Mouse (Mus musculus) layer of hippocampus, adult 6 months (tissue): Measurements from ENCODE around the gene Sdf2l1. TPM values are rescaled to one million over a fixed set of nuclear protein-coding genes. Genes with fewer than 3 reads are reported as not detected.

Source experiments
- long read RNA-seq, 2 experiments: library from polyadenylated mRNA; unstranded; transcript quantifications; one replicate each; pipeline ENCODE4 v2.0.0; 2019 to 2020
- microRNA-seq: library from miRNA; unstranded; fragments of <30 nt; microRNA quantifications from one replicate; pipeline ENCODE4 v1.2.0, GENCODE M21; 2020
- polyA plus RNA-seq: library from polyadenylated mRNA; unstranded; fragments of <200 nt; fragmentation: Nextera tagmentation; gene quantifications from 2 replicates; pipeline ENCODE4 v1.2.3, GENCODE M21; 2021

The Sdf2l1 gene
- 32.6 and 49.5 TPM in 2 replicates for polyA plus RNA-seq
- long read RNA-seq, experiment 1, transcript Sdf2l1-201 (3 exons, 1,108 nt), result major isoform, 34 of 35 reads
- long read RNA-seq, experiment 1, partial matches to known transcripts, result 1 of 35 reads
- long read RNA-seq, experiment 1, other reads (novel, unspliced or antisense), result 0 of 35 reads
- long read RNA-seq, experiment 2, transcript Sdf2l1-201 (3 exons, 1,108 nt), result major isoform, 34 of 34 reads
- long read RNA-seq, experiment 2, partial matches to known transcripts, result 0 of 34 reads
- long read RNA-seq, experiment 2, other reads (novel, unspliced or antisense), result 0 of 34 reads

GRCm38 (mm10) chr16:17132089-17132905 lies at the start of gene Sdf2l1:
Gene Sdf2l1 (minus strand): TSS chr16:17132383.

GRCm38 (mm10) chr16:17146772-17147235 lies 14.6 kb upstream of the Sdf2l1 start, which contains the start of gene Ccdc116:
Gene Ccdc116 (minus strand): TSS chr16:17147229.

DNA sequence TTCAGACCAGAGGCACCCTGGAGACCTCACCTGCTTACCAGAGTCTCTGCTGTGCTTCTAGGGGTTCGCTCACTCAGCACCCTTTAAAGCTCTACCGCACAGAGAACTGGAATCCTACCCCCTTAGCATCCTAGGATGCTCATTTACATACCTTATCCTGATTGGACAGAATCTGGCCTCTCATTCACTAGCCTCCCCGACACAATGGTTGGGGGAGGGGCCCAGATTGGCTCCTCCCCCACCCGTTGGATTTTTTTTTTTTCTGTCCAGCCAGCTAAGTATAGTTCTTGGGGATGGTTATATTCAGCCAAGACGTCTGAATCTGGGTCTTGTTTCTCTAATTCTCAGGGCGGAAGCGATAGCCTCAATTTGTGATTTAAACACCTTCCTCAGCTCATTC lies 12.2 kb upstream of the Sdf2l1 start, which contains the start of gene Ydjc:
Gene Ydjc, plus strand, starts transcription at position 283 of the 400 bp plus-strand sequence.

GRCm38 (mm10) chr16:17124871-17125520 lies 7.2 kb downstream of the Sdf2l1 start, which contains the start of gene 2610318N02Rik:
Gene 2610318N02Rik (minus strand): TSS chr16:17125167.

DNA sequence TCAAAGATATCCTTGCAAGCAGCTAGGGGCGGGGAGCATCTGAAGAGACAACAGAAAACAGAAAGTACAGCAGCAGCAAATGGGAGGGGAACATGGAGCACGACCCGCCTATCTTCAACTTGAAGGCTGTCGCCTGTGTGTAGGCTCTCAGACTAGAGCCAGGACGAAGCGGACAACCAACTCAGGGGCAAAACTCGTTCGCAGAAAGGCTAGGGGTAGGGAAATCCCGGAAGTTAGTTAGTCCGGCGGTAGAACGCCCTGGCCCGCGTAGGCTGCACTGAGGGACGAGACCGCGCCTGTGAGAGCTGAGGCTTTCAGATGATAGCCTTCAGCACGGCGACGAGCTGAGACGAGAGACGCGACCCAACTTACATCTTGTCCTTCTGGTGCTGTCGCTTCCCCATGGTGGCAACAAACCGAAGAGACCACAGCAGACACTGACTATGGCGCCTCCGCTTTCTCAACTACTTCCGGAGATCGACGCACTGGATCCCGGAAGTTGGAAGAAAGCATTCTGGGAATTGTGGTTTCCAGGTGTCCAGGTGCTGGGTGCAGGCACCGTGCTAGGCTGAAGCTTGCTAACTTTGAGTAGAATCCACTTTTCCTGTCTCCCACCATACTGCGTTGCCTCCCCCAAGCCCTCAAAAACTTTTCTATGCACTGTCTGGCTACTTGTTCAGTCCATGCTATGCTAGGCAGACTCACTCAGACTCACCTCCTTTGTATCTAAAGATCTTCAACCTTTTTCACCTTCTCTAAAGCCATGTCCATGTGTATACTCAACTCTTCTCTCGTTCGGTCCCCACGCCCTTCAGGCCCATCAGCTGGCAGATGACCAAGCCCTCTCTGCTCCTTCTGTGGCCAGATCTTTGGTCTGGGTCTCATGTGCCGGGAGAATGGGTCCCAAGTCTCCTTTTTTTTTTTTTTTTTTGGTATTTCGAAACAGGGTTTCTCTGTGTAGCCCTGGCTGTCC lies 21.1 kb downstream of the Sdf2l1 start, which contains the start of gene Ppil2:
Gene Ppil2, minus strand, starts transcription at position 487 of the 973 bp plus-strand sequence.

Small RNA genes within 50 kb of the gene (microRNA-seq; reads per million reads assigned to microRNA genes)
- gene Mir130b, result 114 reads per million, percentile 60 among the genes with 10 or more reads in this experiment
- gene Mir301b, result 0.64 reads per million

Other genes starting within 250 kb of the Sdf2l1 start
- gene Ppm1f, start 235.9 kb downstream of the Sdf2l1 start, polyA plus RNA-seq, result 6.8 and 8.5 TPM in 2 replicates
- gene Mapk1, start 149.0 kb downstream of the Sdf2l1 start, polyA plus RNA-seq, result 138 and 148 TPM in 2 replicates
- 23.7 and 29.0 TPM in 2 replicates for gene Ypel1, start 62.7 kb downstream of the Sdf2l1 start, polyA plus RNA-seq
- gene Ppil2, start 21.1 kb downstream of the Sdf2l1 start, polyA plus RNA-seq, result 78.4 and 79.2 TPM in 2 replicates
- gene 2610318N02Rik, start 7.2 kb downstream of the Sdf2l1 start, polyA plus RNA-seq, result 1.3 and 2.2 TPM in 2 replicates
- gene Ydjc, start 12.2 kb upstream of the Sdf2l1 start, polyA plus RNA-seq, result 37.9 and 45.2 TPM in 2 replicates
- gene Ccdc116, start 14.8 kb upstream of the Sdf2l1 start, polyA plus RNA-seq, result 0.29 and 0.79 TPM in 2 replicates
- gene Ube2l3, start 70.3 kb upstream of the Sdf2l1 start, polyA plus RNA-seq, result 112 and 119 TPM in 2 replicates
- gene Rimbp3, start 76.2 kb upstream of the Sdf2l1 start, polyA plus RNA-seq, result 0.44 and 0.63 TPM in 2 replicates
- gene Hic2, start 101.2 kb upstream of the Sdf2l1 start, polyA plus RNA-seq, result 0.30 and 0.44 TPM in 2 replicates
- 115 and 119 TPM in 2 replicates for gene Tmem191c, start 143.7 kb upstream of the Sdf2l1 start, polyA plus RNA-seq
- gene Serpind1, start 199.0 kb upstream of the Sdf2l1 start, polyA plus RNA-seq, result 2.8 and 4.0 TPM in 2 replicates